Mouse (Mus musculus): ENCODE data around the gene Tekt1. TPM values are rescaled to one million over a fixed set of nuclear protein-coding genes. Genes with fewer than 3 reads are reported as not detected.
A peak's percentile ranks its signal among the peaks of the same experiment; 100 is the strongest.

The Tekt1 gene
- polyA plus RNA-seq, 1 experiment, result 4.1 TPM

DNA sequence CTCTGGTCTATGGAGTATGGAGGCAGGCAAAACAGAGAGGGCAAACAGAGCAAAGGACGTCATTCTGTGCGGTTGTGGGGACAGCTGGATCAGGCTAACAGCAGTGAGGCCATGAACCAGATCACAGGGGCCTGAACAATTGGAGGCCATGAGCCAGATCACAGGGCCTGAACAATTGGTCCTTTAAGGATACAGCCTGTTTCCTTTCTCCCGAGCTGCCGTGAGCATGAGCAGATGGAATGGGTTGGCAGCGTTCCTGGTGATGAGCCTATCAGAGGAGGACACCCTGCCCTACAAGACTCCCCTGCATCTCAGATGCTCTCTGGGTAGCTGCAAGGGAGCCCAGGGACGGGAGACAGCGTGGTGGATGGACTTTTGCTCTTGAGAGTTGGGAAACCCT is 60.0 kb downstream of the Tekt1 start:
- no peak for TF ChIP-seq CTCF (IDR thresholded peaks at IDR 0.05; ENCODE audit: borderline replicate concordance, extremely low read depth, insufficient read depth, insufficient read length)
- DNase-seq (ENCODE audit: low read depth), result peak; percentile 5

DNA sequence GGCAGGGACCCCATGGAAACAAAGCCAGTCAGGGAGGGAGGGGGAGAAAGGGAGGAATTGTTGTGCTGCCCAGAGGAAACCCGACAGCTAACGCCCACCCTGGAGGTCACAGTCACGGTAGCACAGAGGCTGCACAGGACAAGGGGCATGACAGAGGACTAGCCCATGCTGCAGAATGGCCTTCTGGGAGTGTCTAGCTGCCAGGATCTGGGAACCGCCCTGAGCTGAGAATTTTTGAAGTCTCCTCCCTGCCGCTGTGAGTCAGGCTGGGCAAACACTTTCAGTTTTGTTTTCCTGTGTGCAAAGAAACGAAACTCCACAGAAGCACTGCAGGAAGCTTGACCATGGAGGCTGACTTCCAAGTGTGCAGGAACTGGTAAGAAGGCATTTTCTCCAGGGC is 60.9 kb downstream of the Tekt1 start, which contains the start of gene Xaf1:
TSS of gene Xaf1 (plus strand) at position 296 of the 400 bp plus-strand sequence.
- DNase-seq (ENCODE audit: low read depth), result peak; percentile 9
- TF ChIP-seq POLR2A (IDR thresholded peaks at IDR 0.05; ENCODE audit: borderline replicate concordance, extremely low read depth, insufficient read depth, insufficient read length, poor library complexity, severe bottlenecking), result no peak
- TF ChIP-seq CTCF (IDR thresholded peaks at IDR 0.05; ENCODE audit: borderline replicate concordance, extremely low read depth, insufficient read depth, insufficient read length), result no peak

Other genes starting within 250 kb of the Tekt1 start
- 8.2 and 13.0 TPM in 2 replicates for gene Pitpnm3, start 226.7 kb downstream of the Tekt1 start, polyA plus RNA-seq (2012; rRNA removed)
- 3.2 and 6.6 TPM in 2 replicates for gene Gm43951, start 155.6 kb downstream of the Tekt1 start, polyA plus RNA-seq (2012; rRNA removed)
- gene 4933427D14Rik, start 155.0 kb downstream of the Tekt1 start, polyA plus RNA-seq (2012; rRNA removed), result 28.2 and 31.3 TPM in 2 replicates
- 66.5 and 78.4 TPM in 2 replicates for gene Txndc17, start 154.9 kb downstream of the Tekt1 start, polyA plus RNA-seq (2012; rRNA removed)
- 33.8 and 52.6 TPM in 2 replicates for gene Med31, start 146.8 kb downstream of the Tekt1 start, polyA plus RNA-seq (2012; rRNA removed)
- gene Slc13a5, start 95.2 kb downstream of the Tekt1 start, polyA plus RNA-seq (2012; rRNA removed), result 0.93 and 2.8 TPM in 2 replicates
- gene Xaf1, start 60.8 kb downstream of the Tekt1 start, polyA plus RNA-seq (2012; rRNA removed), result 0.62 and 1.4 TPM in 2 replicates
- not detected in 2 replicates for gene Fbxo39, start 48.0 kb downstream of the Tekt1 start, polyA plus RNA-seq (2012; rRNA removed)
- gene Smtnl2, start 49.3 kb upstream of the Tekt1 start, polyA plus RNA-seq (2012; rRNA removed), result 2.1 and 3.4 TPM in 2 replicates
- gene Ggt6, start 73.1 kb upstream of the Tekt1 start, polyA plus RNA-seq (2012; rRNA removed), result 0.12 and 0.35 TPM in 2 replicates
- 67.9 and 74.7 TPM in 2 replicates for gene Mybbp1a, start 78.9 kb upstream of the Tekt1 start, polyA plus RNA-seq (2012; rRNA removed)
- gene Spns2, start 127.5 kb upstream of the Tekt1 start, polyA plus RNA-seq (2012; rRNA removed), result 46.0 and 49.0 TPM in 2 replicates
- 0.08 and 0.19 TPM in 2 replicates for gene Spns3, start 188.1 kb upstream of the Tekt1 start, polyA plus RNA-seq (2012; rRNA removed)
- gene Ube2g1, start 244.8 kb upstream of the Tekt1 start, polyA plus RNA-seq (2012; rRNA removed), result 48.5 and 52.2 TPM in 2 replicates